Mouse (Mus musculus): Measurements from ENCODE around the gene Hivep3. TPM values are rescaled to one million over a fixed set of nuclear protein-coding genes. Genes with fewer than 3 reads are reported as not detected.

Hivep3 gene
- polyA plus RNA-seq, 1 experiment from 2014 or later = 6.8 TPM

- Histone ChIP-seq H3K27ac (replicated peaks) (no peak overlapping the region), H3K4me3 (replicated peaks) (no peak overlapping the region), H3K4me1 (peaks cover 25% of the 10 kb centered on the region), H3K36me3 (no peaks in the 10 kb centered on the region), H3K4me2 (replicated peaks) (no peak overlapping the region), H3K9me3 (replicated peaks) (no peaks in the 10 kb centered on the region), H3K9ac (no peak overlapping the region), H3K27me3 (no peaks in the 10 kb centered on the region; the same call in 1 of the 2 replicates)
- WGBS = 77% methylated on average over 2 of the region's 2 CpGs
- ATAC-seq (ENCODE audit: insufficient number of reproducible peaks, low FRiP score, low TSS enrichment, low read depth) = no peak
These were observed 235.3 kb downstream of the Hivep3 start for GRCm38 (mm10) chr4:119968887-119969286.

GRCm38 (mm10) chr4:119970166-119970565, 236.6 kb downstream of the Hivep3 start:
- peaks cover 25% of the 10 kb centered on the region for H3K4me1 ChIP-seq
- H3K27me3 ChIP-seq = no peaks in the 10 kb centered on the region; the same call in 1 of the 2 replicates
- H3K9ac ChIP-seq = no peak overlapping the region
- no peak overlapping the region for H3K4me3 ChIP-seq (replicated peaks)
- no peak overlapping the region for H3K27ac ChIP-seq (replicated peaks)
- H3K36me3 ChIP-seq = no peaks in the 10 kb centered on the region
- ATAC-seq (ENCODE audit: insufficient number of reproducible peaks, low FRiP score, low TSS enrichment, low read depth) = no peak
- no peak overlapping the region for H3K4me2 ChIP-seq (replicated peaks)
- 53% methylated on average over 9 of the region's 9 CpGs for WGBS
- no peaks in the 10 kb centered on the region for H3K9me3 ChIP-seq (replicated peaks)

GRCm38 (mm10) chr4:119972375-119972774, 238.8 kb downstream of the Hivep3 start:
- Histone ChIP-seq H3K9ac (no peak overlapping the region), H3K4me3 (replicated peaks) (no peak overlapping the region), H3K27me3 (no peaks in the 10 kb centered on the region), H3K4me1 (peaks cover 15% of the 10 kb centered on the region), H3K9me3 (replicated peaks) (no peaks in the 10 kb centered on the region), H3K36me3 (no peaks in the 10 kb centered on the region), H3K4me2 (replicated peaks) (no peak overlapping the region), H3K27ac (replicated peaks) (no peak overlapping the region)
- WGBS = 57% methylated on average over 6 of the region's 6 CpGs
- ATAC-seq (ENCODE audit: insufficient number of reproducible peaks, low FRiP score, low TSS enrichment, low read depth) = no peak

GRCm38 (mm10) chr4:119973729-119974605, 240.4 kb downstream of the Hivep3 start:
- no peaks in the 10 kb centered on the region for H3K9me3 ChIP-seq (replicated peaks)
- H3K36me3 ChIP-seq = no peaks in the 10 kb centered on the region
- no peak overlapping the region for H3K4me2 ChIP-seq (replicated peaks)
- 79% methylated on average over 9 of the region's 9 CpGs for WGBS
- H3K4me1 ChIP-seq = peaks cover 2% of the 10 kb centered on the region; the same call in 1 of the 2 replicates
- no peak for ATAC-seq (ENCODE audit: insufficient number of reproducible peaks, low FRiP score, low TSS enrichment, low read depth)
- H3K9ac ChIP-seq = no peak overlapping the region
- no peak overlapping the region for H3K4me3 ChIP-seq (replicated peaks)
- no peak overlapping the region for H3K27ac ChIP-seq (replicated peaks)
- H3K27me3 ChIP-seq = no peaks in the 10 kb centered on the region

GRCm38 (mm10) chr4:119975242-119975641, 241.7 kb downstream of the Hivep3 start:
- Histone ChIP-seq H3K27me3 (no peaks in the 10 kb centered on the region), H3K4me2 (replicated peaks) (no peak overlapping the region), H3K4me1 (no peaks in the 10 kb centered on the region), H3K9me3 (replicated peaks) (no peaks in the 10 kb centered on the region), H3K36me3 (no peaks in the 10 kb centered on the region), H3K27ac (replicated peaks) (no peak overlapping the region), H3K4me3 (replicated peaks) (no peak overlapping the region), H3K9ac (no peak overlapping the region)
- no peak for ATAC-seq (ENCODE audit: insufficient number of reproducible peaks, low FRiP score, low TSS enrichment, low read depth)
- 72% methylated on average over 10 of the region's 10 CpGs for WGBS

- no peak for ATAC-seq (ENCODE audit: insufficient number of reproducible peaks, low FRiP score, low TSS enrichment, low read depth)
- H3K36me3 ChIP-seq = no peaks in the 10 kb centered on the region
- no peak overlapping the region for H3K27ac ChIP-seq (replicated peaks)
- no peak overlapping the region for H3K4me2 ChIP-seq (replicated peaks)
- H3K4me1 ChIP-seq = 0 out of 2 replicates have a peak, but pooled peaks cover 1% of the 10 kb centered on the region
- 75% methylated on average over 12 of the region's 12 CpGs for WGBS
- H3K9ac ChIP-seq = no peak overlapping the region
- H3K4me3 ChIP-seq (replicated peaks) = no peak overlapping the region
- no peaks in the 10 kb centered on the region for H3K27me3 ChIP-seq
- no peaks in the 10 kb centered on the region for H3K9me3 ChIP-seq (replicated peaks)
These were observed 242.2 kb downstream of the Hivep3 start for GRCm38 (mm10) chr4:119975822-119976221.

GRCm38 (mm10) chr4:119976428-119977168, 243.0 kb downstream of the Hivep3 start:
- Histone ChIP-seq H3K9me3 (replicated peaks) (no peaks in the 10 kb centered on the region), H3K4me3 (replicated peaks) (no peak overlapping the region), H3K9ac (no peak overlapping the region), H3K36me3 (no peaks in the 10 kb centered on the region), H3K27ac (replicated peaks) (no peak overlapping the region), H3K4me1 (peaks cover 9% of the 10 kb centered on the region; the same call in 1 of the 2 replicates), H3K4me2 (replicated peaks) (no peak overlapping the region), H3K27me3 (no peaks in the 10 kb centered on the region)
- ATAC-seq (ENCODE audit: insufficient number of reproducible peaks, low FRiP score, low TSS enrichment, low read depth) = no peak
- WGBS = 33% methylated on average over 3 of the region's 3 CpGs

- Histone ChIP-seq H3K9ac (no peak overlapping the region), H3K27me3 (no peaks in the 10 kb centered on the region), H3K4me2 (replicated peaks) (no peak overlapping the region), H3K4me1 (peaks cover 9% of the 10 kb centered on the region; the same call in 1 of the 2 replicates), H3K36me3 (no peaks in the 10 kb centered on the region), H3K9me3 (replicated peaks) (no peaks in the 10 kb centered on the region), H3K4me3 (replicated peaks) (no peak overlapping the region), H3K27ac (replicated peaks) (no peak overlapping the region)
- ATAC-seq (ENCODE audit: insufficient number of reproducible peaks, low FRiP score, low TSS enrichment, low read depth) = no peak
- 79% methylated on average over 7 of the region's 7 CpGs for WGBS
These were observed 244.4 kb downstream of the Hivep3 start for GRCm38 (mm10) chr4:119977817-119978491.

- H3K4me3 ChIP-seq (replicated peaks) = no peak overlapping the region
- no peaks in the 10 kb centered on the region for H3K36me3 ChIP-seq
- no peaks in the 10 kb centered on the region for H3K27me3 ChIP-seq
- H3K9ac ChIP-seq = no peak overlapping the region
- no peak overlapping the region for H3K4me2 ChIP-seq (replicated peaks)
- no peak for ATAC-seq (ENCODE audit: insufficient number of reproducible peaks, low FRiP score, low TSS enrichment, low read depth)
- no peaks in the 10 kb centered on the region for H3K9me3 ChIP-seq (replicated peaks)
- 49% methylated on average over 5 of the region's 5 CpGs for WGBS
- no peak overlapping the region for H3K27ac ChIP-seq (replicated peaks)
- peaks cover 9% of the 10 kb centered on the region; the same call in 1 of the 2 replicates for H3K4me1 ChIP-seq
These were observed 245.8 kb downstream of the Hivep3 start for GRCm38 (mm10) chr4:119979238-119979829.

- no peak overlapping the region for H3K4me2 ChIP-seq (replicated peaks)
- no peak overlapping the region for H3K27ac ChIP-seq (replicated peaks)
- H3K4me3 ChIP-seq (replicated peaks) = no peak overlapping the region
- H3K9ac ChIP-seq = no peak overlapping the region
- 68% methylated on average over 2 of the region's 2 CpGs for WGBS
- H3K27me3 ChIP-seq = no peaks in the 10 kb centered on the region
- H3K9me3 ChIP-seq (replicated peaks) = no peaks in the 10 kb centered on the region
- H3K4me1 ChIP-seq = peaks cover 9% of the 10 kb centered on the region; the same call in 1 of the 2 replicates
- no peaks in the 10 kb centered on the region for H3K36me3 ChIP-seq
- ATAC-seq (ENCODE audit: insufficient number of reproducible peaks, low FRiP score, low TSS enrichment, low read depth) = no peak
These were observed 246.3 kb downstream of the Hivep3 start for GRCm38 (mm10) chr4:119979918-119980317.

Data from embryonic facial prominence, embryonic 15.5 days (tissue).